Mouse (Mus musculus) heart, adult 2 months (tissue): ENCODE data around the gene Phip. TPM values are rescaled to one million over a fixed set of nuclear protein-coding genes. Genes with fewer than 3 reads are reported as not detected.

Experiments used
- DNase-seq, 2 experiments: peaks; one replicate each; pipeline ENCODE4 v3.0.0; 2021
- H3K27ac ChIP-seq: fragments of 200-600 bp; 2 replicates; pipeline ENCODE4 v1.8.1; 2022
- H3K27me3 ChIP-seq: fragments of 200-500 bp; 2 replicates; pipeline ENCODE4 v1.6.1; 2012; ENCODE audit warnings: mild to moderate bottlenecking, low read length, inconsistent platforms, mixed read lengths; ENCODE audit not compliant: control insufficient read depth, insufficient read depth
- H3K36me3 ChIP-seq: fragments of 200-500 bp; 2 replicates; pipeline ENCODE4 v1.6.1; 2012; ENCODE audit warnings: low read length, inconsistent platforms; ENCODE audit not compliant: control insufficient read depth, insufficient read depth
- H3K4me1 ChIP-seq: fragments of 200-500 bp; 2 replicates; pipeline ENCODE4 v1.6.1; 2011; ENCODE audit warnings: low read length; ENCODE audit not compliant: control insufficient read depth, insufficient read depth
- H3K4me3 ChIP-seq: fragments of 200-600 bp; 2 replicates; pipeline ENCODE4 v1.8.1; 2022
- H3K79me2 ChIP-seq: fragments of 200-500 bp; replicated peaks from 2 replicates; pipeline ENCODE4 v1.6.1; 2012; ENCODE audit warnings: mild to moderate bottlenecking, inconsistent platforms, low read length, moderate library complexity, mixed read lengths; ENCODE audit not compliant: control insufficient read depth, insufficient read depth
- H3K9ac ChIP-seq: fragments of 200-500 bp; 2 replicates; pipeline ENCODE4 v1.6.1; 2012; ENCODE audit warnings: low read depth, mild to moderate bottlenecking, control low read depth, inconsistent platforms, low read length, mixed read lengths
- CTCF ChIP-seq: fragments of 200-600 bp; IDR thresholded peaks from 2 replicates; pipeline ENCODE4 v1.8.1; 2022; ENCODE audit warnings: antibody characterized with exemption, mild to moderate bottlenecking, moderate library complexity
- EP300 ChIP-seq: fragments of 200-500 bp; IDR thresholded peaks from 2 replicates; pipeline ENCODE4 v1.6.1; 2011; ENCODE audit warnings: low read depth, low read length, control low read depth; ENCODE audit not compliant: insufficient read depth
- POLR2A ChIP-seq: fragments of 200-500 bp; IDR thresholded peaks from 2 replicates; pipeline ENCODE4 v1.6.1; 2011; ENCODE audit warnings: mild to moderate bottlenecking, low read depth, low read length, control low read depth; ENCODE audit not compliant: insufficient read depth
- WGBS: fragments of 180-500 bp; shearing (Covaris S2); methylation state at CpG from one replicate; pipeline ENCODE4 v1.1.7; 2018; 5-methylcytosine and 5-hydroxymethylcytosine counted together
- intact Hi-C: fragments of 180-260 bp; cut with DNase I; formaldehyde crosslinking; loops from one replicate; pipeline ENCODE4 v1.15.1; 2025
- polyA plus RNA-seq: library from polyadenylated mRNA; depleted of rRNA; stranded (reverse); fragments of >200 nt; gene quantifications from 2 replicates; pipeline ENCODE4 v1.2.3, GENCODE M21; 2012; rRNA removed
- total RNA-seq, 2 experiments: library from RNA; stranded (reverse); gene quantifications; 2 replicates each; pipeline ENCODE4 v1.2.3; 2021

Phip gene
- total and polyA plus RNA-seq, 3 experiments = 2.6 to 29.3 (median 29.0) TPM

- Histone ChIP-seq H3K79me2 (no peaks in the 10 kb centered on the region), H3K4me1 (no peaks in the 10 kb centered on the region), H3K9ac (no peak overlapping the region), H3K36me3 (no peaks in the 10 kb centered on the region), H3K4me3 (no peak overlapping the region), H3K27me3 (no peaks in the 10 kb centered on the region), H3K27ac (no peak overlapping the region)
- DNase-seq = no peak
- 95% methylated on average over 6 of the region's 6 CpGs for WGBS
- intact Hi-C loops = no loop called here
- TF ChIP-seq POLR2A = no peak
- TF ChIP-seq CTCF = no peak
- TF ChIP-seq EP300 = no peak
Measured at GRCm38 (mm10) chr9:82826426-82826825, 148.9 kb downstream of the Phip start.

Other genes starting within 250 kb of the Phip start
- 1 to 10 TPM; 2.3 to 3.2 TPM for gene Irak1bp1, start 146.0 kb downstream of the Phip start, total RNA-seq
- gene Irak1bp1, start 146.0 kb downstream of the Phip start, polyA plus RNA-seq = 2.4 and 2.7 TPM in 2 replicates
- 1 to 10 TPM; 6.2 to 7.4 TPM for gene Hmgn3, start 171.2 kb upstream of the Phip start, total RNA-seq
- 5.7 and 11.0 TPM in 2 replicates for gene Hmgn3, start 171.2 kb upstream of the Phip start, polyA plus RNA-seq